Mouse (Mus musculus): ENCODE data around the gene Gm6034. TPM values are rescaled to one million over a fixed set of nuclear protein-coding genes. Genes with fewer than 3 reads are reported as not detected.
"Not testable (repeated sequence)": the region's sequence is repeated elsewhere in the genome, so short reads cannot be mapped to it uniquely, and the experiment has no call there.

Gene Gm6034
- total RNA-seq, 2 experiments from 2014 or later, result not detected

DNA sequence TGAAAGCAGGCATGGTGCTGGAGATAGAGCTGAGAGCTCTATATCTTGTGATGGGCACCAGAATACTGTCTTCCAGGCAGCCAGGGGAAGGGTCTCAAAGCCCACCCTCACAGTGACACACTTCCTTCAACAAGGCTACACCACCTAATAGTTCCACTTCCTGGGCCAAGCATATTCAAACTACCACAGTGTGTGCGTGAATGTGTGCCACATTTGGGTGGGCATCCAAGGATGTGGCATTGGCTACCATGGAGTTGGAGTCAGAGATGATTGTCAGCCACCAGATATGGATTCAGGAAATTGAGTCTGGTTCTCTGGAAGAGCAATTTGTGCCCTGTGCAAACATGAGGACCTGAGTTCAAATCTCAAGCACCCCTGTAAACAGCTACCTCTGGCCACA lies 21.5 kb upstream of the Gm6034 start:
- intact Hi-C loops (cut with DNase I), result no loop called here
- no peak for DNase-seq

DNA sequence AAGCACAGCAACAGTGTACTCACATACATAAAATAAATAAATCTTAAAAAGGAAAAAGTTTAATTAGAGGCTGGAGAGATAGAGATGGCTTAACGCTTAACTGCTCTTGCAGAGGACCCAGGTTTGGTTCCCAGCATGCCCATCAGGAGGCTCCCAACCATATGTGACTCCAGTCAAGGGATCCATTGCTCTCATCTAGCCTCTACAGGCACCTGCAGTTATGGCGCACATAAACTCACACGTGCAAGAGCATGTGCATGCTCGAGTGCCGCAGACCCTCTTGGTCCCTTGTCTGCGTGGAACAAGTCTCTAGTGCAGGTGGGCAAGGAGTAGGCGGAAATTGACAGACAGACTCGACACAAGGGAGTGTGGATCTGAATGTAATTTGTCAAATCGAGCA lies 20.7 kb upstream of the Gm6034 start:
- no peak for DNase-seq
- intact Hi-C loops (cut with DNase I), result no loop called here

DNA sequence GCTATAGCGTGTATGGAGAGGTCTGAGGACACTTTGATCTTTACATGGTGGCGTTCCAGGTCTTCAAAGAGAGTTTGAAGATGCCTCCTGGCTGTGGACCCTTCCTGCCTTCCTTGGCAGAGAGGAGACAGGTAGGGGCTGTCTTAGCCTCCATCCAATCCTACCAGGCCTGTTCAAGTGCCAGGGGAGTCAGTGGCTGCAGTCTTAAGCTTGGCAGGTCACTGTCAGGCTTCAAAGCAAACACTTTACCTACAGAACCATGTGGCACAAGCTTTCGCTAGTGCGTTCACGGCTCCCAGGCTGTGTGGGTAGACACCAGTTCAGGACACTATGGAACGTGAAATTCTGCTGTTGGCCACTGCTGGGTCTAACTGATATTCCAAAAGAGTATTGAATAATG lies 19.8 kb upstream of the Gm6034 start:
- DNase-seq, result no peak
- intact Hi-C loops (cut with DNase I), result no loop called here

DNA sequence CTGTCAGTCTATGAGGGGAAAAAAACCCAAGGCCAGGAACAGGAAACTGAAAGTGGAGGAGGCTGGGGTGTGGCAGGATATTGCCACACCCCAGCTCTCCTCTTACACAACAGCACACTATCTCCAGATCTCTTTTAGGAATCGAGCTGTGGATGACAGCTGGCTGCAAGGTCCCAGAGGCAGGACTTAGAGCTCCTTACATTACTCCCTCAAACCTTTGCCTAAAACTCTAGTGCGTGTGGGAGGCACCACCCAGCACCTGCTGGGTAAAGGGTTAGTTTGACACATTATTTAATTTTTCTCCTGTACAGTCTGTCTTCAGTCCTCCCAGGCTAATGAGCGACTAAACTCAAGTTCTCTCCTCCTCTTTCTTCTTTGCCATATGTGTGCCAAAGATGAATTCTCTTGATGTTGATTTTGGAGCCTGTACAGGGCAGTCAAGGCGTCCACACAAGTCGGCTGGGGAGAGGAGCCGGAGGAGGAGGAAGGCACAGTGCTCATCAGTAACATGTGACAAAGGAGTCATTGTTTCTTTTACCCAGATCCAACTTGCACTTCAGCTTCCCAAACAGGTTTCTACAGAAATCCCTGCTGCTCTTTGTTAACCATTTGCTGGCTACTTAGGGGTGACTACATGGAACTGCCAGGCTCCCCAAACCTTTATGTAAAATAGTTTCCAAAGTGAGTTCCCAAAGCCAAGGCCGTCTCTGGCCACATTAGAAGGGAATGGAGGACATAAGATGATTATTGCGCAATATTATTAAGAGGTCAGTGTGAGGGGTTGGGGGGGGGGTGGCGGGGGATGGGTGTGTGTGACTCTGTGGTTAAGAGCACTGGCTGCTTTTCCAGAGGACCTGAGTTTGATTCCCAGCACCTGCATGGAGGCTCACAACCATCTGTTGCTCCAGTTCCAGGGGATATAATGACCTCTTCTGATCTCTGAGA lies 18.8 kb upstream of the Gm6034 start:
- no peak for DNase-seq
- intact Hi-C loops (cut with DNase I), result no loop called here

DNA sequence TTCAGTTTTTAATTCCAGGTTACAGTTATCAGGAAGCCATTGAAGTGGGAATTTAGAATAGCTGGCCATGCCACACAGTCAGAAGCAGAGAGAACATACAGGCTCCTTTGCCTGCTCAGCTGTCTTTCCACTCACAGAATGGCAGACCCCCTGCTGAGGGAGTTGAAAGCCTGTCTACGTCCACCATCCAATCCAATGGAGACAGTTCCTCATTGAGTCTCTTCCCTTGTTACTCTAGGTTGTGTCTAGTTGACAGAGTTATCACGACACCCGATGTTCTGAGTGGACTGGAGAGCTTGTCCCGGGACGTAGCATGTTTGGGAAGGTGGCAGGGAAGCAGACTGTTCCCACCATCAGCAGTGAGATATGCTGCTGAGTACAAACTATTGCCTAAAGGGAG lies 17.6 kb upstream of the Gm6034 start:
- peak; percentile 15 for DNase-seq
- intact Hi-C loops (cut with DNase I), result no loop called here

DNA sequence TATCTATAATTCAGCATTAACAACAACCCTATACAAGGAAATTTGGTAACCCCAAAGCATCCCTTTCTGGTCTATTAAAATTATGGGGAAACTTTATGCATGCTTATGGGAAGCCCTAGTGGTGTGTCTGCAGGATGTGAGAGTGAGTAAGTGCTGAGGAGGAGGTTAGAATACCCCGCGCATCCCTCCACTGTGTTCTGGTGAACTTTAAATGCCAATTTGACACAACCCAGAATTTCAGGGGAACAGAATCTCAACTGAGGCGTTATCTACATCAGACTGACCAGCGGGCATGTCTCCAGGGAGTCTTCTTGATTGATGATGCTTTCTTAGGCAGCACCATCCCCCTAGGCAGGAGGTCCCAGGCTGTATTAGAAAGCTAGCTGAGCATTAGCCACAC lies 16.9 kb upstream of the Gm6034 start:
- DNase-seq, result no peak
- intact Hi-C loops (cut with DNase I), result no loop called here

DNA sequence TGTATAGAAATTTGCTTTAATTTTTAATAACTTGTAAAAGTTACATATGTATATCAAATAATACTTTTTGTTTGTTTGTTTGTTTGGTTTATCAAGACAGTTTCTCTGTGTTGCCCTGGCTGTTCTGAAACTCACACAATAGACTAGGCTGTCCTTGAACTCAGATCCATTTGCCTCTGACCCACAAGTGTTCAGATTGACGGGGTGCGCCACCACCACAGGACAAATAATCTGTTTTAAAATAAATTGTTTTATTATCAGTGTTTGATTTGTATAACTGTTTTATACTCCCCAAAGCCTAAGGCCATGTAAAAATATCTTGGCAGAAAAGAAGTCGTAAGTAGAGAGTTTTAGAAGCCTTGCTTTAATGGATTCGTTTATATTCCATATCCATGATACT lies 15.1 kb upstream of the Gm6034 start:
- intact Hi-C loops (cut with DNase I), result no loop called here
- DNase-seq, result no peak

DNA sequence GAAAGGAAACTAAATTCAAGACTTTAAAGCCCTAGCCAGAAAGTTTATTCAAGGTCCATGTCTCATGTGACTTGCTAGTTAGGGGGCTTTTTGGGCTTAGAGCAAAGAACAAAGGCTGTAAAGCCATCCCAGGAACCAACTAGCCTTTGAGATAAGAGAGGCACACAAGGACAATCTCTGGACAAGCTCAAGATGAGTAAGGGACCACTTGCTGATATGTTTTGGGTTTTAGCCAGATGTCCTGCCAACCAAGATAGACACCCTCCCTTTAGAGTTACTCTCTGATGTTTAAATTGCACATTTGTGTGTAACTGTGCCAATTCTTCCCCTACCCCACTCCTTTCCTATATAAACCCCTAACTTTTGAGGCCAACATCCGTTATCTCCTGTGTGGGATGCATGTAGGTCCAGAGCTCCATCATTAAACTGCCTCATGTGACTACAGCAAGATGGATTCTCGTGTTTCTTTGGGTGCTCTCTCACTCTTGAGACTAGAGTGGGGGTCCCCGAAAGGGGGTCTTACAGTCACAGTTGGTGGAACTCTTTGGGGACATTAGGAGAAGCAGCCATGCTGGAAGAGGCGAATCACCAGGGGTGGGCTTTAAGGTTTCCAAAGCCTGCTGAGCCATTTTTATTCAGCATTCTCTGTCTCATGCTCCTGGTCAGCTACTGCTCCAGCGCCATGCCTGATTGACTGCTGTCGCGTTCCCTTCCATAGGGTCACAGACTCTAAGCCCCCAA lies 13.7 kb upstream of the Gm6034 start:
- no peak for DNase-seq
- intact Hi-C loops (cut with DNase I), result no loop called here

DNA sequence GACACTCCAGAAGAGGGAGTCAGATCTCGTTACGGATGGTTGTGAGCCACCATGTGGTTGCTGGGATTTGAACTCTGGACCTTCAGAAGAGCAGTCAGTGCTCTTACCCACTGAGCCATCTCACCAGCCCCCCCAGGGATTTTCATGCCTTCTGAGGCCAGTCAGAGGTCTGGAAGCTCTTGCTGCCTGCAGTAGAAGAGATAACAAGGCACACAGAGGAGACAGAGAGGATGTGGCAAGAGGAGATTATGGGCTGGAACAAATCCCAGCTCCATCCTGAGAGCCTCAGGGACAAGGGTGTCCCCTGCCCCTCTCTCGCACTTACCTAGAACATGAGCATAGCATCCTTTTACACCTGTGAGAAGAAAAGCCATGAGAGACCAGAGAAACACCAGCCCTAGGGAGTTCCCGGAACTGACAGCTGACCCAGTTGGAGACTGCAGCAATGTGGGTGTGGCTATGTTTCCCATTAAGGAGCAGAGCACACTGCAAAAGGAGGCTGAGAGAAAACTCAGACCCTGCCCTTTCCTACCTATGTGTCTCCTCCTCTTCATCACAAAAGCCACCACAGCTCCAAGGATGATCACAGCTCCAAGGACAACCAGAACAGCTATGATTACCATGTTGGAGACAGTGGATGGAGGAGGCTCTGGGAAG lies 12.6 kb upstream of the Gm6034 start:
- DNase-seq; intact Hi-C loops (cut with DNase I): not testable (repeated sequence)

DNA sequence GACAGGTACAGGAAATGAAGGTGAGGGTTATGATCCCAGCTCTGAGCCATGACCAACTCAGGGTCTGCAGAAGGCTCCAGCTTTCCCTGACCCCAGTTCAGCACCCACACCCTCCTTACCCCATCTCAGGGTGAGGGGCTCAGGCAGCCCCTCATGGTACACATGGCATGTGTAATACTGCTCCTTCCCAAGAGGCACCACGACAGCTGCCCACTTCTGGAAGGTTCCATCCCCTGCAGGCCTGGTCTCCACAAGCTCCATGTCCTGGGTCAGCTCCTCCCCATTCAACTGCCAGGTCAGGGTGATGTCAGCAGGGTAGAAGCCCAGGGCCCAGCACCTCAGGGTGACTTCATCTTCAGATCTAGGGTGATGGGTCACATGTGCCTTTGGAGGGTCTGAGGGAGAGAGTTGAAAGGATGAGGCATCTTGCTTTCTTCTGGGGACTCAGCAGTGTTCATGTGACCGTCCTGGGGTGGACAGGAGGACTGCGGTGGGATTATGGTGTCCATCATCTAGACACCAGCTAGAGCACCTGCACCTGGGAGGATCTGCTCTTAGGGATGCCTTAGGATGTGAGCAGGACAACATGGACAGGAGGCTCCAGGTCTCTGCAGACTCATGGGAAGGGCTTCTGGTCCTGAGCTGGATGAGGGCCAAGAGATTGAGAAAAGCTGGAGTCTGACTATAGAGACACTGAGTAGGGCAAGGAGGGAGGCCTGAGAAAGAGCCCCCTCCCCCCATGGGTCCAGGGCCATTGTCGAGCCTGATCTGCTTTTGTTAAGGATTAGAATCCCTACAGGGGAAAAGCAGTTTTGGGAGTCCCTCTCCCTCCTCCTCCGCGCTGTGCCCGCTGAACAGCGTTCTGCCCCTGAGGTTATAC lies 11.8 kb upstream of the Gm6034 start:
- intact Hi-C loops (cut with DNase I); DNase-seq: not testable (repeated sequence)

DNA sequence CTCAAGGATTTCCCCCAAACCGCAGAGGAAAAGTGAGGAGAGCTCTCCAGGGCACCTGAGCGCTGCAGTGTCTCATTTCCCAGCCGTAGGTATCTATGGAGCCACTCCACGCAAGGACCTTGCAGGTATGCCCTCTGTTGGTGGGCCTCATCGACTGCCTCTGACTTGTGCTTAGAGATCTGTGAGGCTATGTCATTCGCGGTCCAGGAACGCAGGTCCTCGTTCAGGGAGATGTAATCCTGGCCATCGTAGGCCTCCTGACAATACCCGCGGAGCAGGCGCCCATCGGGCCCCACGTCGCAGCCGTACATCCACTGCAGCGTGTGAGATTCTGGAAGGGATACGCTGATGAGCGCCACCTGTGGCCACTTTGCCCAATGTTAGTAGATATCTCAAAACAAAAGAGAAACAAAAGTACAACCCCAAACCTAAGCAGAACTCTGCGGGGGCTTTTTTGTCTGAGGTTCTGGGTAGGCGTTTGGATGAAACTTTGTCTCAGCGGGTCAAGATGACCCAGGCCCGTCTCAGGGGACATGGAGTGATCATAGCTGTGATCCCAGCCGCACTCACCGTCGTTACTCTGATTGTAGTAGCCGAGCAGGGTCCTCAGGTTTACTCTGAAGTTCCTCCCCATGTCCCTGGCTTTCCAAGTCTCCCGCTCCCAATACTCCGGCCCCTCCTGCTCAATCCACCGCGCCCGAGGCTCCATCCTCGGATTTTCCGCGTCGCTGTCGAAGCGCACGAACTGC lies 11.0 kb upstream of the Gm6034 start:
- DNase-seq, result peak; percentile 30
- intact Hi-C loops (cut with DNase I), result not testable (repeated sequence)

DNA sequence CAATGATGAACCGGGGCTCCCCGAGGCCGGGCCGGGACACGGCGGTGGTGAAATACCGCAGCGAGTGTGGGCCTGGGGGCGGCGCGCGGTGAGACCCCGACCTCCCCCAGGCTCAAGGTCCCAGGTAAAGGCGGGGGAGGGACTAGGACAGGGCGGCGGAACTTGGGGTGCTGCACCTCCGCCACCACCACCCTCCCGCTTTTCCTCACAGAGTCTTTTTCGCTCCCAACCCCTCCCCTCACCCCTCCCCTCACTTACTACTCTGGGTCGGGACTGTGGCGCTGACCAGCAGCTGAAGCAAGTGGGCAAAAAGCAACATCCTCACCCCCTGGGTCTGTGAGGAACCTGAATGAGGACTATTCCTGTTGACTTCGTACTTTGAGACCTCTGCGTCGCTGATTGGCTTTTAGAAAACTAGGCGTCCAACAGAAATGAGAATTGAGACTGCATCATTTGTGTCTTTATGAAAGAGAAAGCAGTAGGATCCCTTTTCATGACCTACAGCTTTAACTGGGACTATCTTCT lies 10.3 kb upstream of the Gm6034 start, which contains the start of gene H2-T23:
Gene H2-T23 (minus strand): TSS at position 505 of the 525 bp plus-strand sequence.
- peak; percentile 10 for DNase-seq
- intact Hi-C loops (cut with DNase I), result not testable (repeated sequence)

DNA sequence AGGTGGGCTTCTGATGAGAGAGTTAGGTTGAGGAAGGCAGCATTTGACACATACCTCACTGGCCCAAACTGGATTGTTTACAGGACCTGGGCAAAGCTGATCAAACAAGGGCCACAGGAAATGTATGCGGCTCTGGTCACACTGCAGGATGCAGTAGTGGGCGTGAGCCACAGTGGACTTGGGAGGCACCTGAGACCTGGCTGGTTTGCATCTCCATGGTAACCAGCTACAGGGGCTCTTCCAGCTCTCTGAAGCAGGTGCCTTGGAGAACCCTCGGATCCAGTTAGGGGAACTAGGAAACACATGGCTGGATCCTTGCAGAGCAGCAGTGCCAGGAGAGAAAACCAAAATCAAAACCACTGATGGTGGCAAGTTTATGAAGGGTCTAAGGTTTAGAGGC lies 8.2 kb upstream of the Gm6034 start:
- DNase-seq, result not testable (repeated sequence)
- intact Hi-C loops (cut with DNase I), result loop anchor here (2.0 kb wide), 1 partner anchor 38 kb away; no protein-coding TSS in a partner anchor

DNA sequence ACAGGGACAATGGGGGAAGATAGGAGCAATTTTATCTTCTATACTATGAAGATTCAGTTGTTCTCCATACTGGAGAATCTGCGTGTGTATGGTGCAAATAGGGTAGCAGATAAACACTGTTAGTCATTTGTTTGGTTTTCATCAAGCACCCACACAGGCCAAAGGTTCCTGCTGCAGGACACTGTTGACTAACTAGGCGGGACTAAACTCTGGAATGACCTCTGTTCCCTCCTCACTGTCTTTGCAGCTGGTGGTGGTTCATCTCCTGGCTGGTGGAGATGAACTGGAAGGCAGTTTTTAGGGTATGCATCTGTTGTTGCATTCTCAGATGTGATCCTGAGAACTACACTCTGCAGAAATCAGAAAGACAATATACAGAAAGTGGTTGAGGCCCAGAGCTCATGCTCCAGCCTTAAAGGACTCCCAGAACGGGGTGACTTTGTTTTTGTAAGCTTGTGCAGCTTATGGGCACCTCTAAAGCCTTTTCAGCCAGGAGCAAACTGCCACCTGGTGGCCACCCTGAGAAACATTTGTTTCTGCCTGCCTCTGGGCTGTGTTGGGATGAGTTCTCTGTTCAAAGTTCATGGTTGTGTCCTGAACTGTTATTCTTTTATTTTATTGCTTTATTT lies 7.6 kb upstream of the Gm6034 start:
- peak; percentile 48 for DNase-seq
- intact Hi-C loops (cut with DNase I), result loop anchor here (2.0 kb wide), 1 partner anchor 38 kb away; no protein-coding TSS in a partner anchor

DNA sequence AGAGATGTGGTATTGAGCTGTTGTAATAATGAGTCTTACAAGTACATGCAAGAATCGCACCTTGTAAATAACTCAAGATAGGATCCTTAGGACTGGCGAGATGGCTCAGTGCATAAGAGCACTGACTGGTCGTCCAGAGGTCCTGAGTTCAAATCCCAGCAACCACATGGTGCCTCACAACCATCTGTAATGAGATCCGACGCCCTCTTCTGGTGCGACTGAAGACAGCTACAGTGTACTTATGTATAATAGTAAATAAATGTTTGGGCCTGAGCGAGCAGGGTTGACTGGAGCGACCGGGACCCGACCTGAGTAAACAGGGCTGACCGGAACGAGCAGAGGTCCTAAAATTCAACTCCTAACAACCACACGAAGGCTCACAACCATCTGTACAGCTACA lies 6.6 kb upstream of the Gm6034 start:
- DNase-seq; intact Hi-C loops (cut with DNase I): not testable (repeated sequence)

DNA sequence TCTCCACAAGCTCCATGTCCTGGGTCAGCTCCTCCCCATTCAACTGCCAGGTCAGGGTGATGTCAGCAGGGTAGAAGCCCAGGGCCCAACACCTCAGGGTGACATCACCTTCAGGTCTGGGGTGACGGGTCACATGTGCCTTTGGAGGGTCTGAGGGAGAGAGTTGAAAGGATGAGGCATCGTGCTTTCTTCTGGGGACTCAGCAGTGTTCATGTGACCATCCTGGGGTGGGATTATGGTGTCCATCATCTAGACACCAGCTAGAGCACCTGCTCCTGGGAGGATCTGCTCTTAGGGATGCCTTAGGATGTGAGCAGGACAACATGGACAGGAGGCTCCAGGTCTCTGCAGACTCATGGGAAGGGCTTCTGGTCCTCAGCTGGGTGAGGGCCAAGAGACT lies 2.2 kb upstream of the Gm6034 start:
- intact Hi-C loops (cut with DNase I); DNase-seq: not testable (repeated sequence)

DNA sequence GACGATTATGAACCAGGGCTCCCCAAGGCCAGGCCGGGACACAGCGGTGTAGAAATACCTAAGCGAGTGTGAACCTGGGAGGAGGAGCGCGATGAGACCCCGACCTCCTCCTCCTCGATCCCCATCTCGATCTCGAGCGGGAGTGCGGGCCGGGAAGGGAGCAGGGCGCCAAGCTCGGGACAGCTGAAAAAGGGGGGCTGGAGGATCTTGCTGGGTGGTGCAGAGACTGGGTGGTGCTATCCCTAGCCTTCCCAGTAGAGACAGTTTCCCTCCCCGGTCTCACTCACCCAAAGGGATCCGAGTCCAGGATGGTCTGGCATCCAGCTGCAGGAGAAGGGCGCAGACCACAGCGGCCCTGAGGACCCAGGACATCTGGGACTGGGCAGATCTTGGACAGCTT lies 706 bp upstream of the Gm6034 start:
- intact Hi-C loops (cut with DNase I); DNase-seq: not testable (repeated sequence)

DNA sequence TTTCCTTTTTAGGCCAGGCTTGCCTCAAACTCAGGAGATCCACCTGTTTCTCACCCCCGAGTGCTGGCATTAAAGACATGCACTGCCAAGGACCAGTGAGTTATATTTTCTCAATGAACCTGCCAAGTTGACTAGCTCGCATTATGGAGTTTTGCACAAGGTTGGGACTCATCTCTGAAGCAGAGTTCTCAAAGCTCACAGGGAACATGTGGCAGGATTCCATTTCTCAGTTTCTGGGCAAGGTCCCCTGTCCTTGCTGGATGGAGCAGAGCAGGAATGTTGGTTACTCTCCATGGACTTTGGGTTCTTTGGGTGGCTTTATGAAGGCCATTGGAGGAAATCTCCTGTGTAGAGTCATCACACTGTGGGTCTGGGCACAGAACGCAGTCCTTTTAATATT lies 525 bp downstream of the Gm6034 start:
- DNase-seq, result no peak
- intact Hi-C loops (cut with DNase I), result no loop called here

DNA sequence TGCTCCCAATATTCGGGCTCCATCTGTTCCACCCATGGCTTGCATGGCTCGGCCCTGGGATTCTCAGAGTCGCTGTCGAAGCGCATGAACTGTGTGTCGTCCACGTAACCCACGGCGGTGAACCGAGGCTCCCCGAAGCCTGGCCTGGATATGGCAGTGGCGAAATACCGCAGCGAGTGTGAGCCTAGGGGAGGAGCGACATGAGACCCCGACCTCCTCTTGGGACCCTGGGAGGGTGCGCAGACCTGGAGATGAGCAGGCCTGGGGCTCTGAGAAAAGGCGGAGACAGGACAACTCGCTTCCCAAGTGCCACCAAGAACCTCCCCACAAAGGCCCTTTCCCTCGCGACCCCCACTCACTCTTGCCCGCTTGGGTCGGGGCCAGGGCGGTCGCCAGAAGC lies 15.2 kb downstream of the Gm6034 start:
- intact Hi-C loops (cut with DNase I); DNase-seq: not testable (repeated sequence)
